Mouse (Mus musculus) liver, embryonic 14.5 days (tissue): Measurements from ENCODE around the gene Alox12e. TPM values are rescaled to one million over a fixed set of nuclear protein-coding genes. Genes with fewer than 3 reads are reported as not detected.

Experiments used
- ATAC-seq: fragments of 200-750 bp; cut with Nextera tagmentation; 2 replicates; pipeline ENCODE4 v1.8.0; 2017; ENCODE audit warnings: moderate number of reproducible peaks, mild to moderate bottlenecking, moderate library complexity; ENCODE audit not compliant: insufficient read depth
- DNase-seq, 3 experiments: peaks; one replicate each; pipeline ENCODE4 v3.0.0-alpha.2; 2012 to 2013; ENCODE audit warnings: low read depth in 3 of 3, low spot score in 3 of 3
- H3K27ac ChIP-seq: fragments of 300-500 bp; sonication (generic); 2 replicates; pipeline ENCODE4 v1.5.1; 2014; ENCODE audit warnings: moderate library complexity, mild to moderate bottlenecking, control low read depth, inconsistent platforms
- H3K27me3 ChIP-seq: fragments of 300-500 bp; sonication (generic); 2 replicates; pipeline ENCODE4 v1.6.1; 2014; ENCODE audit warnings: mild to moderate bottlenecking, low read length, moderate library complexity; ENCODE audit not compliant: control insufficient read depth, insufficient read depth
- H3K36me3 ChIP-seq: fragments of 300-500 bp; sonication (generic); replicated peaks from 2 replicates; pipeline ENCODE4 v1.6.1; 2014; ENCODE audit warnings: low read depth; ENCODE audit not compliant: control insufficient read depth, insufficient read depth
- H3K4me1 ChIP-seq, 2 experiments: fragments of 200-500 bp in 1 of 2; fragments of 300-500 bp in 1 of 2; sonication (generic) in 1 of 2; replicated peaks; 2 replicates each; pipeline ENCODE4 v1.6.1; 2012 to 2014; ENCODE audit warnings: antibody characterized with exemption in 1 of 2, inconsistent platforms in 1 of 2, low read length in 1 of 2; ENCODE audit not compliant: control insufficient read depth in 2 of 2, insufficient read depth in 2 of 2
- H3K4me2 ChIP-seq: fragments of 300-500 bp; sonication (generic); 2 replicates; pipeline ENCODE4 v1.6.1; 2014; ENCODE audit warnings: low read depth, mild to moderate bottlenecking, control low read depth, moderate library complexity
- H3K4me3 ChIP-seq, 2 experiments: fragments of 200-500 bp in 1 of 2; fragments of 300-500 bp in 1 of 2; sonication (generic) in 1 of 2; 2 replicates each; pipeline ENCODE4 v1.5.1; 2012 to 2014; ENCODE audit warnings: low read depth in 2 of 2, low read length in 2 of 2, mild to moderate bottlenecking in 2 of 2, control low read depth in 1 of 2, inconsistent platforms in 1 of 2, moderate library complexity in 1 of 2; ENCODE audit not compliant: insufficient read depth in 1 of 2
- H3K9ac ChIP-seq: fragments of 300-500 bp; sonication (generic); replicated peaks from 2 replicates; pipeline ENCODE4 v1.6.1; 2014; ENCODE audit warnings: mild to moderate bottlenecking, control low read depth, moderate library complexity
- H3K9me3 ChIP-seq: fragments of 300-500 bp; sonication (generic); 2 replicates; pipeline ENCODE4 v1.6.1; 2016; ENCODE audit warnings: low read length, mixed read lengths; ENCODE audit not compliant: control insufficient read depth
- CTCF ChIP-seq: IDR thresholded peaks from 2 replicates; pipeline ENCODE4 v1.5.1; 2016; ENCODE audit warnings: antibody characterized with exemption, low read depth, control low read depth
- EP300 ChIP-seq: IDR thresholded peaks from 2 replicates; pipeline ENCODE4 v1.6.1; 2016; ENCODE audit warnings: antibody characterized with exemption, low read depth
- WGBS: fragments of 180-500 bp; shearing (Covaris S2); extraction: QIAGEN DNeasy Blood & Tissue Kit; methylation state at CpG from one replicate; pipeline ENCODE4 v1.1.7; 2014; ENCODE audit not compliant: insufficient replicate concordance; 5-methylcytosine and 5-hydroxymethylcytosine counted together
- polyA plus RNA-seq, 2 experiments: library from polyadenylated mRNA; depleted of rRNA in 1 of 2; stranded (reverse) in 1 of 2; unstranded in 1 of 2; fragments of >200 nt; fragmentation: Nextera tagmentation in 1 of 2; extraction: Ambion mirVana in 1 of 2; gene quantifications; 2 replicates each; pipeline versions ENCODE4 v1.2.1 to v1.2.3; 2012 to 2014

Alox12e gene
- polyA plus RNA-seq, 2 experiments, result 0.06 to 0.10 TPM

GRCm38 (mm10) chr11:70284757-70285156, 37.7 kb downstream of the Alox12e start:
- Histone ChIP-seq H3K36me3 (no peaks in the 10 kb centered on the region), H3K27me3 (no peaks in the 10 kb centered on the region), H3K4me1 (peaks cover 0 to 4% of the 10 kb centered on the region in 2 experiments; a peak in 2 of 4 replicates), H3K4me2 (no peak overlapping the region), H3K9ac (no peak overlapping the region), H3K4me3 (no peak overlapping the region), H3K27ac (no peak overlapping the region), H3K9me3 (no peaks in the 10 kb centered on the region)
- TF ChIP-seq CTCF (no peak), EP300 (no peak)
- DNase-seq (no peak), ATAC-seq (no peak)
- WGBS, result 47% methylated on average over 3 of the region's 3 CpGs

DNA sequence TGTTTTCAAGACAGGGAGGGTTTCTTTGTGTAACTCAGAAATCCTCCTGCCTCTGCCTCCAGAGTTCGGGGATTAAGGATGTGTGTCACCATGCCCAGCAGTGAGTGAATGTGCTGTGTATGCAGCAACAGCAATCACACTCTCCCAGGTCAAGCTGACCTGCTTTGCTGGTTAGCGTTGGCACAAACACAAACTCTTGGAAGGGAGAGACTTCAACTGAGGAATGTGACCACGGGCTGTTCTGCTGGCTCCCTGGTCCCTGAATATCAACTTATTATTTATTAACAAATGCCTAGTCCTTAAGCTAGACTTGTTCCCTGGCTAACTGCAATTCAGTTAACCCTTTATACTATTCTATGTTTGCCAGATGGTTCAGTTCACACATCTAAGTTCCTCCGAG, 38.8 kb downstream of the Alox12e start:
- Histone ChIP-seq H3K4me3 (no peak overlapping the region), H3K9ac (no peak overlapping the region), H3K36me3 (no peaks in the 10 kb centered on the region), H3K27me3 (no peaks in the 10 kb centered on the region), H3K9me3 (no peaks in the 10 kb centered on the region), H3K4me1 (peaks cover 0 to 2% of the 10 kb centered on the region in 2 experiments; a peak in 2 of 4 replicates), H3K27ac (no peak overlapping the region), H3K4me2 (no peak overlapping the region)
- DNase-seq, result no peak
- TF ChIP-seq CTCF (no peak), EP300 (no peak)
- WGBS, result 61% methylated on average over 4 of the region's 4 CpGs
- ATAC-seq, result no peak

GRCm38 (mm10) chr11:70280441-70280840, 42.0 kb downstream of the Alox12e start:
- Histone ChIP-seq H3K36me3 (no peaks in the 10 kb centered on the region), H3K4me2 (no peak overlapping the region), H3K27ac (no peak overlapping the region), H3K9me3 (no peaks in the 10 kb centered on the region), H3K27me3 (no peaks in the 10 kb centered on the region), H3K4me1 (peaks cover 0 to 2% of the 10 kb centered on the region in 2 experiments; a peak in 2 of 4 replicates), H3K4me3 (no peak overlapping the region), H3K9ac (no peak overlapping the region)
- no peak for TF ChIP-seq CTCF
- 32% methylated on average over 3 of the region's 3 CpGs for WGBS
- no peak for DNase-seq
- no peak for ATAC-seq

DNA sequence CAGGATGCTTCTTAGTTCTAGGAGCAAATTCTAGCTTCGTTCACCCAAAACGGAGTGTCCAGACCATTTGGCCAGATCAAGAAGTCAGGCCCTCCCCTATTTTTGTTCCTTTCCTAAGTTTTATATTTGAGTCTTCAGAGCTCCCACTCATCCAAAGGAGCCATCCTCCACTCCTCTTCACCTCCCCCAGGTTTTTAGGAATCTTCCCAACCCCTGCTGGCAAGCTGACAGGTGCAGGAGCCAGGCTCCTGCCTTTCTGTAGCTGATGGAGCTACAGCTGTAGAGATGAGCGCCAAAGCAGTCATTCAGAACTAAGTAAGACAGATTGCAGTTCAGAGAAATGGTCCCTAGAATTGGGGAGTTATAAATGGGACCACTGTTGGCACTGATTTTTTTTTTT, 43.5 kb downstream of the Alox12e start:
- H3K27ac ChIP-seq, result no peak overlapping the region
- 72% methylated on average over 3 of the region's 3 CpGs for WGBS
- no peak for DNase-seq

GRCm38 (mm10) chr11:70271641-70272040, 50.8 kb downstream of the Alox12e start:
- no peak for ATAC-seq
- Histone ChIP-seq H3K9ac (no peak overlapping the region), H3K27me3 (no peaks in the 10 kb centered on the region), H3K4me2 (no peak overlapping the region), H3K4me1 (no peaks in the 10 kb centered on the region), H3K36me3 (no peaks in the 10 kb centered on the region), H3K9me3 (no peaks in the 10 kb centered on the region), H3K4me3 (no peak overlapping the region), H3K27ac (no peak overlapping the region)
- no peak for TF ChIP-seq CTCF
- TF ChIP-seq EP300, result no peak
- 68% methylated on average over 7 of the region's 7 CpGs for WGBS
- DNase-seq, result no peak

More for the DNA sequence above, 43.5 kb downstream of the Alox12e start:
- Histone ChIP-seq H3K4me3 (no peak overlapping the region), H3K36me3 (no peaks in the 10 kb centered on the region), H3K27me3 (no peaks in the 10 kb centered on the region), H3K9me3 (no peaks in the 10 kb centered on the region), H3K4me1 (peaks cover 0 to 2% of the 10 kb centered on the region in 2 experiments; a peak in 2 of 4 replicates), H3K9ac (no peak overlapping the region), H3K4me2 (no peak overlapping the region)
- ATAC-seq, result no peak
- TF ChIP-seq EP300 (no peak), CTCF (no peak)
